Mouse (Mus musculus) MEL (cell line): ENCODE data around the gene Gpr55.

Experiments used
- CHD2 ChIP-seq: IDR thresholded peaks from 2 replicates; pipeline ENCODE4 v1.6.1; 2011; ENCODE audit warnings: low read length, improper control_type of control experiment
- CTCF ChIP-seq, 3 experiments: IDR thresholded peaks in 2 of 3; conservative IDR thresholded peaks in 1 of 3; 2 replicates each; pipeline ENCODE4 v1.5.1; 2011 to 2012; ENCODE audit warnings: low read length in 3 of 3, low read depth in 2 of 3, mild to moderate bottlenecking in 2 of 3, improper control_type of control experiment in 1 of 3, inconsistent platforms in 1 of 3, mixed read lengths in 1 of 3, moderate library complexity in 1 of 3; ENCODE audit not compliant: control insufficient read depth in 1 of 3, insufficient read depth in 1 of 3, poor library complexity in 1 of 3, severe bottlenecking in 1 of 3
- E2F4 ChIP-seq: IDR thresholded peaks from 2 replicates; pipeline ENCODE4 v1.6.1; 2011; ENCODE audit warnings: low read depth, low read length, improper control_type of control experiment, borderline replicate concordance
- EP300 ChIP-seq, 2 experiments: IDR thresholded peaks; 2 replicates each; pipeline ENCODE4 v1.6.1; 2011; ENCODE audit warnings: improper control_type of control experiment in 2 of 2, low read length in 2 of 2, low read depth in 1 of 2, mild to moderate bottlenecking in 1 of 2
- HCFC1 ChIP-seq: IDR thresholded peaks from 2 replicates; pipeline ENCODE4 v1.6.1; 2012; ENCODE audit warnings: low read depth, mild to moderate bottlenecking, inconsistent platforms, low read length, improper control_type of control experiment, moderate library complexity
- KAT2A ChIP-seq: conservative IDR thresholded peaks from 2 replicates; pipeline ENCODE4 v1.6.1; 2012; ENCODE audit warnings: low read depth, low read length, improper control_type of control experiment, inconsistent platforms
- POLR2A ChIP-seq, 2 experiments: IDR thresholded peaks; 2 replicates each; pipeline ENCODE4 v1.6.1; 2011 to 2012; ENCODE audit warnings: low read length in 2 of 2, mild to moderate bottlenecking in 2 of 2, control low read depth in 1 of 2, improper control_type of control experiment in 1 of 2, low read depth in 1 of 2, moderate library complexity in 1 of 2; ENCODE audit not compliant: control insufficient read depth in 1 of 2, insufficient read depth in 1 of 2, poor library complexity in 1 of 2
- POLR2AphosphoS2 ChIP-seq: IDR thresholded peaks from 2 replicates; pipeline ENCODE4 v1.6.1; 2011; ENCODE audit warnings: low read length, improper control_type of control experiment
- TBP ChIP-seq: IDR thresholded peaks from 2 replicates; pipeline ENCODE4 v1.8.0; 2011; ENCODE audit warnings: low read depth, low read length, improper control_type of control experiment
- ZMIZ1 ChIP-seq: IDR thresholded peaks from 2 replicates; pipeline ENCODE4 v1.6.1; 2012; ENCODE audit warnings: low read depth, mild to moderate bottlenecking, inconsistent platforms, low read length, improper control_type of control experiment, moderate library complexity

DNA sequence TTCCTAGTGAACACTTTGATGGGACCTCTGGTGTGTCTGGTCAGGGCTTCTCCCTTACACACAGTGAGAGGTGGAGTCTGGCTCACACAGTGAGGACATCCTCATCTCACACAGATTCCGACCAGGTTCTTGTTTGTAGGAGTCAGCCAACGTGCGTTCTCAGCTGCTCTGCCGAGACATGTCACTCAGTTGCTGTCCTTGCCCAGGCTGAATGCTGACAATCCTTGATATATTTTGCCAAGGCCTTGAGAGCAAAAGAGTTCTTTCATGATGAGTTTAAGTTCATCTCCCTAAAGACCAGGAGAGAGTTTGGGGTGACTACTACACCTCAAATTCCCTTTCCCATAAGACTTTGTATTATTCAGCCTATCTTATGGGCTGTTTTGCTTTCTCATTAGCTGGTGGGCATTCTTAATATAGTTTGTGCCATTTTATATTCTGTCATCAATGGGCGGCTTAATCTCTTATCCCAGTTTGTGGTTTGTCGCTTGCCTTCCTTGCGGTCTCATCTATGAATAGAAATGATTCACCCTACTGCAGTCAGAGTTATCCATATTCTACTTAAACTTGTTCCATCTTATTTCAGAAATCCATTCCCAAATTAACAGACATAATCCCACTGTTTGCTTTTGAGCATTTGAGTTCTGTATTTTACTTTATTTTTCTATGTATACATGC, 47.6 kb downstream of the Gpr55 start:
- TF ChIP-seq HCFC1 (no peak), CTCF (IDR thresholded peaks at IDR 0.05 in 2 of 3, conservative IDR thresholded peaks at IDR 0.05 in 1 of 3; ENCODE audit: control insufficient read depth in 1 of 3, insufficient read depth in 1 of 3, low read depth in 2 of 3, low read length in 3 of 3, poor library complexity in 1 of 3, severe bottlenecking in 1 of 3) (no peak), POLR2A (IDR thresholded peaks at IDR 0.05; ENCODE audit: control insufficient read depth in 1 of 2, insufficient read depth in 1 of 2, low read depth in 1 of 2, low read length in 2 of 2, poor library complexity in 1 of 2) (no peak), ZMIZ1 (no peak), CHD2 (no peak), EP300 (IDR thresholded peaks at IDR 0.05; ENCODE audit: low read depth in 1 of 2, low read length in 2 of 2) (no peak), POLR2AphosphoS2 (no peak), E2F4 (no peak), TBP (no peak), KAT2A (no peak)
